Mouse (Mus musculus) thymus, adult 2 months (tissue): ENCODE measurements around the gene Bend3.

Experiments used
- CTCF ChIP-seq: fragments of 200-500 bp; IDR thresholded peaks from 2 replicates; pipeline ENCODE4 v1.5.1; 2012; ENCODE audit warnings: mild to moderate bottlenecking, control low read depth, low read length, moderate library complexity, borderline replicate concordance; ENCODE audit not compliant: control insufficient read depth, poor library complexity, insufficient read depth; ENCODE audit errors: extremely low read depth
- POLR2A ChIP-seq: fragments of 200-500 bp; IDR thresholded peaks from 2 replicates; pipeline ENCODE4 v1.6.1; 2012; ENCODE audit warnings: mild to moderate bottlenecking, low read length, control low read depth, moderate library complexity; ENCODE audit not compliant: control insufficient read depth, poor library complexity, insufficient read depth; ENCODE audit errors: extremely low read depth

DNA sequence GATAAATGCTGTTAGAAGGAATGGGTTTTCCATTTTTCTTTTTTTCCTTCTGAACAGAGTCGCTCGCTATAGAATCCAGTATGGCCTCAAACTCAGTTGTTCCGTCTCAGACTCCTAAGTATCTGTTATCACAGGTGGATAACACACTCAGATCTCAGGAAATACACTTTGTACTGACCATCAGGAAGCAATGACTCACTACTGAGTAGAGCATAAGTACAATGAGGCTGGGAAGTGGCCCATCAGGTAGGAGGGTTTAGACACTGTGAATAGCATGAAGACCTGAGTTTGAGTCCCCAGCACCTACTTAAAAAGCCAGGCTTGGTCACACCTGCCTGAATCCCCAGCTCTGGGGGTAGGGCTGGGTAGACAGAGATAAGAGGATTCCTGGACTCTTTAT is 30.0 kb upstream of the Bend3 start:
- TF ChIP-seq POLR2A (no peak), CTCF (no peak)
